Mouse (Mus musculus): Measurements from ENCODE around the gene Prickle4. TPM values are rescaled to one million over a fixed set of nuclear protein-coding genes. Genes with fewer than 3 reads are reported as not detected.
A peak's percentile ranks its signal among the peaks of the same experiment; 100 is the strongest.
"Not testable (repeated sequence)": the region's sequence is repeated elsewhere in the genome, so short reads cannot be mapped to it uniquely, and the experiment has no call there.

Gene Prickle4
- total RNA-seq, 2 experiments from 2014 or later, result 3.8 to 5.6 TPM

- no peak for DNase-seq (ENCODE audit: low spot score)
- intact Hi-C loops (cut with DNase I), result loop anchor here (5.0 to 10.0 kb wide), 4 partner anchors 46 to 303 kb away; partner anchors contain the start of genes Bysl, Gm20517, Med20 and Usp49
Observed at GRCm38 (mm10) chr17:47678238-47678637, 16.3 kb downstream of the Prickle4 start.

- no peak for DNase-seq (ENCODE audit: low spot score)
- intact Hi-C loops (cut with DNase I), result loop anchor here (1.0 to 10.0 kb wide), 5 partner anchors 44 to 302 kb away; partner anchors contain the start of genes Bysl, Gm20517, Med20 and Usp49
Observed at GRCm38 (mm10) chr17:47676581-47676980, 18.0 kb downstream of the Prickle4 start.

GRCm38 (mm10) chr17:47672311-47673111, 22.0 kb downstream of the Prickle4 start:
- peak; percentile 35 for DNase-seq (ENCODE audit: low spot score)
- intact Hi-C loops (cut with DNase I), result loop anchor here (10.0 kb wide), 1 partner anchor 298 kb away; no protein-coding TSS in a partner anchor

GRCm38 (mm10) chr17:47671988-47672310, 22.6 kb downstream of the Prickle4 start:
- no peak for DNase-seq (ENCODE audit: low spot score)
- intact Hi-C loops (cut with DNase I), result loop anchor here (10.0 kb wide), 1 partner anchor 297 kb away; no protein-coding TSS in a partner anchor

- DNase-seq (ENCODE audit: low spot score), result no peak
- intact Hi-C loops (cut with DNase I), result no loop called here
Observed at GRCm38 (mm10) chr17:47669166-47669565, 25.4 kb downstream of the Prickle4 start.

- no peak for DNase-seq (ENCODE audit: low spot score)
- intact Hi-C loops (cut with DNase I), result no loop called here
Observed at GRCm38 (mm10) chr17:47664474-47664873, 30.1 kb downstream of the Prickle4 start.

- DNase-seq (ENCODE audit: low spot score), result no peak
- intact Hi-C loops (cut with DNase I), result no loop called here
Observed at GRCm38 (mm10) chr17:47663009-47663713, 31.4 kb downstream of the Prickle4 start.

- no peak for DNase-seq (ENCODE audit: low spot score)
- intact Hi-C loops (cut with DNase I), result no loop called here
Observed at GRCm38 (mm10) chr17:47658741-47659243, 35.7 kb downstream of the Prickle4 start.

GRCm38 (mm10) chr17:47657901-47658300, 36.6 kb downstream of the Prickle4 start:
- no peak for DNase-seq (ENCODE audit: low spot score)
- intact Hi-C loops (cut with DNase I), result no loop called here

- DNase-seq (ENCODE audit: low spot score), result no peak
- intact Hi-C loops (cut with DNase I), result no loop called here
Observed at GRCm38 (mm10) chr17:47655697-47656096, 38.8 kb downstream of the Prickle4 start.

GRCm38 (mm10) chr17:47654346-47654745, 40.2 kb downstream of the Prickle4 start:
- intact Hi-C loops (cut with DNase I); DNase-seq (ENCODE audit: low spot score): not testable (repeated sequence)

- intact Hi-C loops (cut with DNase I), result no loop called here
- DNase-seq (ENCODE audit: low spot score), result no peak
Observed at GRCm38 (mm10) chr17:47651953-47652352, 42.6 kb downstream of the Prickle4 start.

GRCm38 (mm10) chr17:47648966-47649365, 45.6 kb downstream of the Prickle4 start:
- no peak for DNase-seq (ENCODE audit: low spot score)
- intact Hi-C loops (cut with DNase I), result no loop called here

- intact Hi-C loops (cut with DNase I), result no loop called here
- DNase-seq (ENCODE audit: low spot score), result peak; percentile 12
Observed at GRCm38 (mm10) chr17:47646683-47647082, 47.9 kb downstream of the Prickle4 start.

- DNase-seq (ENCODE audit: low spot score), result no peak
- intact Hi-C loops (cut with DNase I), result no loop called here
Observed at GRCm38 (mm10) chr17:47642992-47643391, 51.5 kb downstream of the Prickle4 start.

Other genes starting within 250 kb of the Prickle4 start
- 10 to 100 TPM in 1 of 2 experiments, 1 to 10 TPM in 1; 10.0 to 11.4 TPM for gene Taf8, start 192.4 kb downstream of the Prickle4 start, total RNA-seq (2021)
- 10 to 100 TPM; 75.6 to 87.9 TPM for gene Ccnd3, start 189.7 kb downstream of the Prickle4 start, total RNA-seq (2021)
- 10 to 100 TPM; 15.0 to 15.8 TPM for gene Bysl, start 83.2 kb downstream of the Prickle4 start, total RNA-seq (2021)
- 10 to 100 TPM; 18.3 to 20.1 TPM for gene Med20, start 83.2 kb downstream of the Prickle4 start, total RNA-seq (2021)
- 1 to 10 TPM; 2.3 to 2.5 TPM for gene Gm20517, start 83.1 kb downstream of the Prickle4 start, total RNA-seq (2021)
- gene Usp49, start 64.0 kb downstream of the Prickle4 start, total RNA-seq (2021), result 1 to 10 TPM; 3.3 to 4.0 TPM
- 100 to 1,000 TPM; 121 to 131 TPM for gene Tomm6, start 6.3 kb downstream of the Prickle4 start, total RNA-seq (2021)
- gene Frs3, start 5.7 kb downstream of the Prickle4 start, total RNA-seq (2021), result 1 to 10 TPM; 4.9 to 5.2 TPM
- 1 to 10 TPM in 1 of 2 experiments, under 1 TPM in 1; 0.55 to 1.0 TPM for gene Gm21981, start 281 bp downstream of the Prickle4 start, total RNA-seq (2021)
- not detected for gene Pgc, start 32.1 kb upstream of the Prickle4 start, total RNA-seq (2021)
- gene Tfeb, start 42.3 kb upstream of the Prickle4 start, total RNA-seq (2021), result 10 to 100 TPM; 40.8 to 45.7 TPM
- gene Mdfi, start 140.0 kb upstream of the Prickle4 start, total RNA-seq (2021), result 1 to 10 TPM; 2.4 TPM
- 1 to 10 TPM; 9.4 to 9.6 TPM for gene Foxp4, start 229.9 kb upstream of the Prickle4 start, total RNA-seq (2021)

Data from heart, postnatal 25 days (tissue).